Mouse (Mus musculus): Measurements from ENCODE around the gene Dnajc27. TPM values are rescaled to one million over a fixed set of nuclear protein-coding genes. Genes with fewer than 3 reads are reported as not detected.

The Dnajc27 gene
- polyA plus RNA-seq, 1 experiment from 2014 or later, result 10.6 TPM

- 93% methylated on average over 3 of the region's 3 CpGs for WGBS
These were observed 34.8 kb downstream of the Dnajc27 start for GRCm38 (mm10) chr12:4117136-4117535.

GRCm38 (mm10) chr12:4117579-4117978, 35.2 kb downstream of the Dnajc27 start:
- DNase-seq (ENCODE audit: low spot score), result no peak
- Histone ChIP-seq H3K36me3 (replicated peaks) (peaks cover 3% of the 10 kb centered on the region; the same call in 1 of the 2 replicates), H3K27ac (replicated peaks) (no peak overlapping the region), H3K4me3 (no peak overlapping the region), H3K4me1 (no peaks in the 10 kb centered on the region), H3K9me3 (no peaks in the 10 kb centered on the region), H3K27me3 (replicated peaks; ENCODE audit: low read depth, poor library complexity, severe bottlenecking) (no peaks in the 10 kb centered on the region)
- 82% methylated on average over 4 of the region's 4 CpGs for WGBS

More at GRCm38 (mm10) chr12:4117136-4117535, 34.8 kb downstream of the Dnajc27 start:
- H3K4me3 ChIP-seq, result no peak overlapping the region
- H3K9me3 ChIP-seq, result no peaks in the 10 kb centered on the region
- no peaks in the 10 kb centered on the region for H3K4me1 ChIP-seq
- peaks cover 3% of the 10 kb centered on the region; the same call in 1 of the 2 replicates for H3K36me3 ChIP-seq (replicated peaks)
- no peaks in the 10 kb centered on the region for H3K27me3 ChIP-seq (replicated peaks; ENCODE audit: low read depth, poor library complexity, severe bottlenecking)
- DNase-seq (ENCODE audit: low spot score), result no peak
- H3K27ac ChIP-seq (replicated peaks), result no peak overlapping the region

- peaks cover 7% of the 10 kb centered on the region; the same call in 1 of the 2 replicates for H3K9me3 ChIP-seq
- H3K27me3 ChIP-seq (replicated peaks; ENCODE audit: low read depth, poor library complexity, severe bottlenecking), result 0 out of 2 replicates have a peak, but pooled peaks cover 3% of the 10 kb centered on the region
- DNase-seq (ENCODE audit: low spot score), result no peak
- WGBS, result 81% methylated on average over 7 of the region's 7 CpGs
- no peaks in the 10 kb centered on the region for H3K36me3 ChIP-seq (replicated peaks)
- no peak overlapping the region for H3K4me3 ChIP-seq
- H3K27ac ChIP-seq (replicated peaks), result no peak overlapping the region
- peaks cover 6% of the 10 kb centered on the region for H3K4me1 ChIP-seq
These were observed 45.0 kb downstream of the Dnajc27 start for GRCm38 (mm10) chr12:4127346-4127745.

GRCm38 (mm10) chr12:4132941-4133846, 50.8 kb downstream of the Dnajc27 start, which contains the start of gene Adcy3:
Gene Adcy3, plus strand, starts transcription at chr12:4133103.
- DNase-seq (ENCODE audit: low spot score), result peak; percentile 76
- peak within 1 kb of the TSS; percentile 87 for H3K27ac ChIP-seq (replicated peaks)
- H3K27me3 ChIP-seq (replicated peaks; ENCODE audit: low read depth, poor library complexity, severe bottlenecking), result peaks cover 20% of the 10 kb centered on the region
- peaks cover 34% of the 10 kb centered on the region for H3K4me1 ChIP-seq
- WGBS, result 1% methylated on average over 83 of the region's 83 CpGs
- H3K9me3 ChIP-seq, result peaks cover 7% of the 10 kb centered on the region; the same call in 1 of the 2 replicates
- peaks cover 18% of the 10 kb centered on the region for H3K36me3 ChIP-seq (replicated peaks)
- peak within 1 kb of the TSS; percentile 78 for H3K4me3 ChIP-seq

GRCm38 (mm10) chr12:4133847-4134212, 51.4 kb downstream of the Dnajc27 start:
- 32% methylated on average over 11 of the region's 11 CpGs for WGBS
- Histone ChIP-seq H3K4me3 (peak overlapping the region; percentile 78), H3K4me1 (peaks cover 34% of the 10 kb centered on the region), H3K27ac (replicated peaks) (peak overlapping the region; percentile 87), H3K27me3 (replicated peaks; ENCODE audit: low read depth, poor library complexity, severe bottlenecking) (peaks cover 20% of the 10 kb centered on the region), H3K36me3 (replicated peaks) (peaks cover 24% of the 10 kb centered on the region), H3K9me3 (peaks cover 7% of the 10 kb centered on the region; the same call in 1 of the 2 replicates)
- DNase-seq (ENCODE audit: low spot score), result no peak

GRCm38 (mm10) chr12:4143179-4143578, 60.8 kb downstream of the Dnajc27 start:
- no peak for DNase-seq (ENCODE audit: low spot score)
- peaks cover 8% of the 10 kb centered on the region; the same call in 1 of the 2 replicates for H3K4me1 ChIP-seq
- H3K4me3 ChIP-seq, result no peak overlapping the region
- 89% methylated on average over 5 of the region's 5 CpGs for WGBS
- H3K27me3 ChIP-seq (replicated peaks; ENCODE audit: low read depth, poor library complexity, severe bottlenecking), result no peaks in the 10 kb centered on the region
- H3K9me3 ChIP-seq, result no peaks in the 10 kb centered on the region
- no peak overlapping the region for H3K27ac ChIP-seq (replicated peaks)
- peaks cover 5% of the 10 kb centered on the region; the same call in 1 of the 2 replicates for H3K36me3 ChIP-seq (replicated peaks)

- WGBS, result 79% methylated on average over 2 of the region's 2 CpGs
These were observed 68.6 kb downstream of the Dnajc27 start for GRCm38 (mm10) chr12:4150936-4151335.

GRCm38 (mm10) chr12:4151969-4152368, 69.6 kb downstream of the Dnajc27 start:
- no peak overlapping the region for H3K27ac ChIP-seq (replicated peaks)
- no peak overlapping the region for H3K4me3 ChIP-seq
- DNase-seq (ENCODE audit: low spot score), result no peak
- H3K27me3 ChIP-seq (replicated peaks; ENCODE audit: low read depth, poor library complexity, severe bottlenecking), result no peaks in the 10 kb centered on the region
- no peaks in the 10 kb centered on the region for H3K4me1 ChIP-seq
- H3K36me3 ChIP-seq (replicated peaks), result no peaks in the 10 kb centered on the region
- WGBS, result 81% methylated on average over 3 of the region's 3 CpGs
- no peaks in the 10 kb centered on the region for H3K9me3 ChIP-seq

More at GRCm38 (mm10) chr12:4150936-4151335, 68.6 kb downstream of the Dnajc27 start:
- no peaks in the 10 kb centered on the region for H3K9me3 ChIP-seq
- no peak overlapping the region for H3K4me3 ChIP-seq
- H3K27me3 ChIP-seq (replicated peaks; ENCODE audit: low read depth, poor library complexity, severe bottlenecking), result no peaks in the 10 kb centered on the region
- DNase-seq (ENCODE audit: low spot score), result no peak
- H3K4me1 ChIP-seq, result no peaks in the 10 kb centered on the region
- H3K27ac ChIP-seq (replicated peaks), result no peak overlapping the region
- H3K36me3 ChIP-seq (replicated peaks), result no peaks in the 10 kb centered on the region

GRCm38 (mm10) chr12:4157466-4157865, 75.1 kb downstream of the Dnajc27 start:
- H3K4me3 ChIP-seq, result no peak overlapping the region
- 91% methylated on average over 2 of the region's 2 CpGs for WGBS
- no peaks in the 10 kb centered on the region for H3K27me3 ChIP-seq (replicated peaks; ENCODE audit: low read depth, poor library complexity, severe bottlenecking)
- no peaks in the 10 kb centered on the region for H3K36me3 ChIP-seq (replicated peaks)
- H3K27ac ChIP-seq (replicated peaks), result no peak overlapping the region
- peaks cover 7% of the 10 kb centered on the region; the same call in 1 of the 2 replicates for H3K4me1 ChIP-seq
- no peak for DNase-seq (ENCODE audit: low spot score)
- H3K9me3 ChIP-seq, result no peaks in the 10 kb centered on the region

- Histone ChIP-seq H3K27ac (replicated peaks) (no peak overlapping the region), H3K4me1 (peaks cover 7% of the 10 kb centered on the region; the same call in 1 of the 2 replicates), H3K4me3 (no peak overlapping the region), H3K36me3 (replicated peaks) (no peaks in the 10 kb centered on the region), H3K27me3 (replicated peaks; ENCODE audit: low read depth, poor library complexity, severe bottlenecking) (no peaks in the 10 kb centered on the region), H3K9me3 (no peaks in the 10 kb centered on the region)
- DNase-seq (ENCODE audit: low spot score), result no peak
- 93% methylated on average over 3 of the region's 3 CpGs for WGBS
These were observed 75.8 kb downstream of the Dnajc27 start for GRCm38 (mm10) chr12:4158179-4158578.

GRCm38 (mm10) chr12:4158868-4159632, 76.7 kb downstream of the Dnajc27 start:
- Histone ChIP-seq H3K27ac (replicated peaks) (no peak overlapping the region), H3K4me3 (no peak overlapping the region), H3K4me1 (peaks cover 7% of the 10 kb centered on the region; the same call in 1 of the 2 replicates), H3K36me3 (replicated peaks) (no peaks in the 10 kb centered on the region), H3K27me3 (replicated peaks; ENCODE audit: low read depth, poor library complexity, severe bottlenecking) (no peaks in the 10 kb centered on the region), H3K9me3 (no peaks in the 10 kb centered on the region)
- no peak for DNase-seq (ENCODE audit: low spot score)
- WGBS, result 88% methylated on average over 7 of the region's 7 CpGs
